Mouse (Mus musculus): Measurements from ENCODE around the gene Tial1. TPM values are rescaled to one million over a fixed set of nuclear protein-coding genes. Genes with fewer than 3 reads are reported as not detected.

Gene Tial1
- total and polyA plus RNA-seq, 2 experiments from 2014 or later = 22.4 to 33.8 TPM

DNA sequence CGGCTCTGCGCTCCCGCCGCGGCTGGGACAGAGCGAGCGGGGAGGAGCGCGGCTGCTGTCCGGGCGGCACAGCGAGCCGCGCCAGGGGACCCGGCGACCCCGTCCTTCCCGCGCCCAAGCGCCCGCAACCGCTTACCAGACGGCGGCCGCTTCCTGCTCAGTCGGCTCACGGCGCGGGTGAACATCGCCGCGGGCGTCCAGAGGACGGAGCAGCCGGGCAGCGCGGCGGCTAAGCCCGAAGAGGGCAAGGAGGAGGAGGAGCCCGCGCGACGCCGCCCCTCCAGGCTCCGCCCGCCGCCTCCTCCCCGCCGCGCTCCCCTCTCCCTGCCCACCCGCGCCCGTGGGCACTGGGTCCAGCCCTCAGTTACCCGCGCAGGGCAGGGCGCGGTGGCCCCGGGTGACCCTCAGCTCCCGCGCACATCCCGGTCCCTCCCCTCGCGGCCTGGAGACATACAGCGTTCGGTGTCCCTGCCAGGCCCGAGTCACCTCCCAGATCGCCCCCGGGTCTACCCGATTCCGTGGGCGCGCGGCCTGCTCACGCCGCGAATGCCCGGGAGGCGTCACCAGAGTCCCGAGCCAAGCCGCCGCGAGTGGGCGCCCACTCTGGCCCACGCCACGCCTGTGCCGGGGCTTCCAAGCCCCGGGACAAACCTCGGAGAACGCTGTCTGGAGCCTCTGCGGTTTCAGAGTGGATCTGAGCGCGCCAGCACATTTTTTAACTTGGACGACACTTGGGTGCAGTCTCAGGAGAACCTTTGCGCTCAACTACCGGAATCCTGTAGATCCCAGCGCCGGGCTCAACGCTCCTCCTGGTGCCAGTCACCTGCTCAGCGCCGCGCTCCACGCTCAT, 43.4 kb downstream of the Tial1 start, which contains the start of gene Rgs10:
Gene Rgs10 (minus strand): TSS at position 829 of the 850 bp plus-strand sequence.
- H3K4me3 ChIP-seq (ENCODE audit: low read length) = peak within 1 kb of the TSS; percentile 75
- 0 out of 2 replicates have a peak, but pooled peaks have one; percentile 5 for TF ChIP-seq CTCF (IDR thresholded peaks at IDR 0.05; ENCODE audit: low read depth)
- no peaks in the 10 kb centered on the region for H3K4me1 ChIP-seq (ENCODE audit: insufficient read depth, low read length)
- H3K4me2 ChIP-seq (ENCODE audit: low read depth, low read length) = peak within 1 kb of the TSS; percentile 96
- peak within 1 kb of the TSS; percentile 56; the same call in 1 of the 2 replicates for H3K27ac ChIP-seq
- no peaks in the 10 kb centered on the region for H3K36me3 ChIP-seq (ENCODE audit: insufficient read depth, low read length)
- H3K27me3 ChIP-seq (ENCODE audit: insufficient read depth, low read length) = no peaks in the 10 kb centered on the region; the same call in 1 of the 2 replicates
- peak within 1 kb of the TSS; percentile 62 for H3K9ac ChIP-seq (replicated peaks; ENCODE audit: low read length)
- DNase-seq (ENCODE audit: low spot score) (peak; percentile 60), ATAC-seq (peak; percentile 72)
- WGBS = under 1% methylated on average over 80 of the region's 102 CpGs
- H3K9me3 ChIP-seq (ENCODE audit: low read length) = no peaks in the 10 kb centered on the region

DNA sequence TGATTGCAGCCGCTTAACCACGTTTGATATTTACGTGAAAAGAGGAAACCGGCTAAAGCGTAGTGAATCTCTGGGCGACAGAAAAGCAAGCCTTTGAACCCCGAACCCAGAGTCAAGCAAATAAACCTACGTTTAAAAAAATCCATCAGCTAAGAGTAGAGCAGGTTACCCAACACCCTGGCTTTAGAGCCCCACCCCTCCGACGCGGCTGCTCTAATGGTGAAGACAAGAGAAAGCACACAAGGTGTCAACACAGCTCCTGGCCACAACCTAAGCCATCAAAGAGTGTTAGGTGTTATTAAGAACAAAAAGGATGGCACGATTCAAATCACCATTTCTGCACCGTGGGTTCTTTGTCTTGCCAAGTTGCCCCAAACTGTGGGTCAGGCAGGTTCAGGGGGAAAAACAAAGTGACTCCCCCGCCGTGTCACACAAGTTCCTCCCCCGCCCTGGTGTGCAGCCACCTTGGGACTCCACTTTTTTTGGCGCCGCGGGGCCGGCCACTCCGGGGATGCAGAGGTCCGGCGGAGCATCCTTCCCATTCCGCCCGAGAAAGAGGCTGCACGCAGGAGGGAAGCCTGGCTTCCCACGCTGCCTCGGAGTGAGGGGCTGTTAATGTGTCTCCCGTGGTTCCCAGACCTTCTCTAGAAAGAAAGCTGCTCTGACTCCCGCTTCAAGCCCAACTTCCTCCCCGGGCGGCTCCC, 44.1 kb downstream of the Tial1 start:
- TF ChIP-seq CTCF (IDR thresholded peaks at IDR 0.05; ENCODE audit: low read depth) = no peak
- Histone ChIP-seq H3K4me3 (ENCODE audit: low read length) (peak overlapping the region; percentile 75), H3K27me3 (ENCODE audit: insufficient read depth, low read length) (no peaks in the 10 kb centered on the region; the same call in 1 of the 2 replicates), H3K4me1 (ENCODE audit: insufficient read depth, low read length) (no peaks in the 10 kb centered on the region), H3K27ac (0 out of 2 replicates have a peak overlapping the region, but pooled peaks have one; percentile 56), H3K4me2 (ENCODE audit: low read depth, low read length) (peak overlapping the region; percentile 96), H3K36me3 (ENCODE audit: insufficient read depth, low read length) (no peaks in the 10 kb centered on the region), H3K9me3 (ENCODE audit: low read length) (no peaks in the 10 kb centered on the region), H3K9ac (replicated peaks; ENCODE audit: low read length) (peak overlapping the region; percentile 62)
- WGBS = 2% methylated on average over 32 of the region's 32 CpGs
- ATAC-seq = no peak
- DNase-seq (ENCODE audit: low spot score) = peak; percentile 7

DNA sequence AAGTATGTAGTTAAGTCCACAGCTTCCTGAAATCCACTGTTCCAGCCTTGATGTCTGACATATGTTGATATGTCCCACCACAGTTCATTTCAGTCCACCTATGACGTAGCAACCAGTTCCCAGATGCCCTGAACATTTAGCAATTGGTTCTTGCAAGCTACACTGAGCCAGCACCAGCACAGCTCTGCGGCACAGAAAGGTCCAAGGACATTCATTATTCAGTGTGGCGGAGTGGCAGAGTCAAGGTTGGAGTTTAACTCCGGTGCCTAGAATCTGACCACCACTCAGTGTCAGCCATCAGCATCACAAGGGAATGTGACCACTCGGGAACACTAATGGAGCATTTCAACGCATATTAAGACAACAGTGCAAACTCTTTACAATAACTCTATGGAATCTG, 44.9 kb downstream of the Tial1 start:
- H3K4me1 ChIP-seq (ENCODE audit: insufficient read depth, low read length) = no peaks in the 10 kb centered on the region
- peak overlapping the region; percentile 96 for H3K4me2 ChIP-seq (ENCODE audit: low read depth, low read length)
- H3K9ac ChIP-seq (replicated peaks; ENCODE audit: low read length) = no peak overlapping the region
- H3K27me3 ChIP-seq (ENCODE audit: insufficient read depth, low read length) = no peaks in the 10 kb centered on the region; the same call in 1 of the 2 replicates
- H3K9me3 ChIP-seq (ENCODE audit: low read length) = no peaks in the 10 kb centered on the region
- WGBS = 46% methylated on average over 6 of the region's 6 CpGs
- TF ChIP-seq CTCF (IDR thresholded peaks at IDR 0.05; ENCODE audit: low read depth) = no peak
- ATAC-seq (no peak; the same call in 1 of the 2 replicates), DNase-seq (ENCODE audit: low spot score) (no peak)
- peak overlapping the region; percentile 75 for H3K4me3 ChIP-seq (ENCODE audit: low read length)
- H3K27ac ChIP-seq = no peak overlapping the region
- H3K36me3 ChIP-seq (ENCODE audit: insufficient read depth, low read length) = no peaks in the 10 kb centered on the region

DNA sequence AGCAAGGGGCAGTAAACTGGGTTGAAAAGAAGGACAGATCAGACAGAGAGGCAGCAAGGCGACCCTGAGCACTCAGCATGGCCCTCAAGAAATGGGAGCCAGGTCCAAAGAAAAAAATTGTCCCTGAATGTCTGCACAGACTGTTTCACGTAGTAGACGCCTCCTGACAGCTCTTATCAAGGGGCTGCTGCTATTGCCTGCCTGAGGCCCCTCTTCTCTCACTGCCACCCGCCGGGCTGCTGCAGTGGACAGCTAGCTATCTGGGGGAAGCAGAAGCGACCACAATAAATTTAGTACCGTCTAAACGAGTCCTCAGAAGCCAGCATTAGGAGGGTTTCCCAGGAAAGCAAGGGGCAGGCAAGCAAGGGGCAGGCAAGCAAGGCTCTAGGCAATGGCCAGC, 47.1 kb downstream of the Tial1 start:
- H3K27me3 ChIP-seq (ENCODE audit: insufficient read depth, low read length) = no peaks in the 10 kb centered on the region; the same call in 1 of the 2 replicates
- TF ChIP-seq CTCF (IDR thresholded peaks at IDR 0.05; ENCODE audit: low read depth) = no peak
- H3K27ac ChIP-seq = no peak overlapping the region
- DNase-seq (ENCODE audit: low spot score) = no peak
- no peaks in the 10 kb centered on the region for H3K4me1 ChIP-seq (ENCODE audit: insufficient read depth, low read length)
- 60% methylated on average over 8 of the region's 8 CpGs for WGBS
- no peak overlapping the region for H3K9ac ChIP-seq (replicated peaks; ENCODE audit: low read length)
- no peak overlapping the region for H3K4me2 ChIP-seq (ENCODE audit: low read depth, low read length)
- H3K4me3 ChIP-seq (ENCODE audit: low read length) = no peak overlapping the region
- no peak for ATAC-seq
- no peaks in the 10 kb centered on the region for H3K9me3 ChIP-seq (ENCODE audit: low read length)
- no peaks in the 10 kb centered on the region for H3K36me3 ChIP-seq (ENCODE audit: insufficient read depth, low read length)

DNA sequence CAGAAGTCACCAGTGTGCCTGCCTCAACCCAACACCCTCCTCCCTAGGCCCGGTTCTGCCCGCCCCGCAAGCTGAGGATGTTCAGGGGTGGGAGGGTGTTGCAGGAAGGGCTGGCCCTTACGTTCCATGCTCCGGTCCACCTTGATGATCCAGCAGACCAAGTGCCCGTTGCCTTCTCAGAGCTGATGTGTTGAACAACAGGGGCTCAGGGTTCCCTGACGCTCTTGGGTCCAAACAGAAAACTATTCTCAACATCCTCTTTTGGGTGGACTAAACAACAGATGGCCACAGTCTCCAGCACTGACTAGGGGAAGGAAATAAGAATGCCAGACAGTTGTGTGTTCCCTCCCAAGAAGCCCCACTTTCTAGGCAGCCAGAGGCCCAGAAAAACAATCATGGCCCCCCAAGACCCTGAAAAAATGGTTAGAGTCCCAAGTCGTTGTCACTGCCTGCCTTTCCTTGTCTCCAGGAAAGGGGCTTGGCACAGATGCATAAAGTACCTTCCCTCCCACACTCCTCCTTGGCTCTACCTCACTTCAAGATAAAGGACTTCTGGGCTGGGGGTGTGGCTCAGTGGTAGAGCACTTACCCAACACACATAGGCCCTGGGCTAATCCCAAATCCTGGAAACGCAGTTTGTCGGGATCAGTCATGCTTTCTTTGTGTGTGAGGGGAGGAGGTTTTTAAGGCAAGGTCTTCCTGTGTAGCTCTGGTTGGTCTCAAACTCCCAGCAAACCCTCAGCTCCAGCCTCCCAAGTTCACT, 49.3 kb downstream of the Tial1 start:
- Histone ChIP-seq H3K27me3 (ENCODE audit: insufficient read depth, low read length) (no peaks in the 10 kb centered on the region; the same call in 1 of the 2 replicates), H3K27ac (no peak overlapping the region), H3K4me2 (ENCODE audit: low read depth, low read length) (no peak overlapping the region), H3K4me1 (ENCODE audit: insufficient read depth, low read length) (no peaks in the 10 kb centered on the region), H3K9ac (replicated peaks; ENCODE audit: low read length) (no peak overlapping the region), H3K36me3 (ENCODE audit: insufficient read depth, low read length) (no peaks in the 10 kb centered on the region), H3K9me3 (ENCODE audit: low read length) (no peaks in the 10 kb centered on the region), H3K4me3 (ENCODE audit: low read length) (no peak overlapping the region)
- WGBS = 77% methylated on average over 10 of the region's 10 CpGs
- no peak for TF ChIP-seq CTCF (IDR thresholded peaks at IDR 0.05; ENCODE audit: low read depth)
- ATAC-seq = no peak
- no peak for DNase-seq (ENCODE audit: low spot score)

DNA sequence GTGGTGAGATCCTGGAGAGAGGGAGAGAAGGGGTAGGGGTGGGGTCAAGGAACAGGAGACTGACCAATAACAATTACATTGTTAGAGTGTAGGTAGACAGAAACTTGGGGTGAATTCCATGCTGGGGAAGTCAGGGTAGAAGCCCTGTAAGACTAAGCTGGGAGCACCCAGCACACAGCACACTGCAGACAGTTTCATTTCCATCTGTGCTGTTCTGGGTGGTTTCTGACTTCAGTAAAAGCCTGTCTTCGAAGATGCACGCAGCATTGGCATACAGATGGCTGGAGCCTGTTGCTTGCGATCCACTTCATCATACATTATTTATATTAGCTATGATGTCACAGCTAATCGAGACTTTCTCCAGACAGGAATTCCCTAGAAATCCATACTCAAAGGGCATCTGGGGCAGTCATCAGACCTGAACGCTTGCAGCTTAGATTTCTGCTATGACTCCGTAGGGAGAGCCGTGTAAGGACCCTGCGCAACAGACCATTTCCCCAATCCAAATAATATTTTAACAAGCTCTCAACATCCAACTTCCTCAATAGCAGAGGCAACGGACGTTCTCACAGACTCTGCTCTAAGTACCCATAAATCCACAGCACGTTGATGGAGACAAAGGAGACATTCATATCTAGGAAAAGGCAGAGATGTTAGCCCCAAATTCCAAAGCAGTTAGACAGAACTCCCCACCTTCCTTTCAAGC, 50.7 kb downstream of the Tial1 start:
- Histone ChIP-seq H3K4me2 (ENCODE audit: low read depth, low read length) (no peak overlapping the region), H3K9me3 (ENCODE audit: low read length) (no peaks in the 10 kb centered on the region), H3K27me3 (ENCODE audit: insufficient read depth, low read length) (no peaks in the 10 kb centered on the region; the same call in 1 of the 2 replicates), H3K27ac (no peak overlapping the region), H3K9ac (replicated peaks; ENCODE audit: low read length) (no peak overlapping the region), H3K4me3 (ENCODE audit: low read length) (no peak overlapping the region), H3K36me3 (ENCODE audit: insufficient read depth, low read length) (no peaks in the 10 kb centered on the region), H3K4me1 (ENCODE audit: insufficient read depth, low read length) (no peaks in the 10 kb centered on the region)
- ATAC-seq (no peak), DNase-seq (ENCODE audit: low spot score) (no peak)
- no peak for TF ChIP-seq CTCF (IDR thresholded peaks at IDR 0.05; ENCODE audit: low read depth)
- WGBS = 69% methylated on average over 11 of the region's 11 CpGs
